Mouse (Mus musculus) ovary, adult 10 weeks (tissue): Measurements from ENCODE around the gene Unc93b1. TPM values are rescaled to one million over a fixed set of nuclear protein-coding genes. Genes with fewer than 3 reads are reported as not detected.

ENCODE experiments used
- polyA plus RNA-seq: library from polyadenylated mRNA; stranded (reverse); fragments of 350-450 nt; fragmentation: Illumina TruSeq; extraction: RNeasy Lipid Tissue Mini Kit (QIAGEN cat#74804); gene quantifications from one replicate; pipeline ENCODE4 v1.2.3, GENCODE M21; 2014

Gene Unc93b1
- 0.51 TPM for polyA plus RNA-seq

DNA sequence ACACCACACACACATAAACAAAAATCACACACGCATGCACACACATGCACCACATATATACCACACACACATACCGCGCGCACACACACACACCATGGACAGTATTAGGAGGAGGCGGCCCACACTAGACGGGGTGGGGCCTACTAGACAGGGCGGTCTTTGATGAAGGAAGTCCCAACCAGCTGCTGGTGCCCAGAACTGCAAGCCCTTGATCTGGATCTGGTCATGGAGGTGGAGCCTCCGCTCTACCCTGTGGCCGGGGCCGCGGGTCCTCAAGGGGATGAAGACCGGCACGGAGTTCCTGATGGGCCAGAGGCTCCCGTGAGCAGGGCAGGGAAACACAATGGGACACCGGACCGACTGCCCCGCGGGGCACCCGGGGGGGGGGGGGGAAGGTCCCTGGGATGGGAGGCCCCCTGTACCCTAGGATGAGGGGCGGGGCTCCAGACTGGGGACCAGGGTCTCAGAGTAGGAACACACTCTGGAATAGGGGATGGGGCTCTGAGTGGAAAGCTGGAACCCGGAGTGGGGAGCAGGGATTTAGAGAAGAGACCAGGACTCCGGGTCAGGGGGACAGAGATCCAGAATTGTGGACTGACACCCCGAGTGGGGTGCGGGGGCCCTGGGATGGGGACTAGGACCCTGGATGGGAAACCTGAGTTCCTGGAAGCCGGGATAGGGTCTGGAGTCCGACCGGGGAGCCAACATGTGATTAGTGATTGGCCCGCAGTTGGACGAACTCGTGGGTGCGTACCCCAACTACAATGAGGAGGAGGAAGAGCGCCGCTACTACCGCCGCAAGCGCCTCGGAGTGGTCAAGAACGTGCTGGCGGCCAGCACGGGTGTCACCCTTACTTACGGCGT, at the start of gene Unc93b1:
Gene Unc93b1, plus strand, starts transcription at position 155 of the 864 bp plus-strand sequence.

DNA sequence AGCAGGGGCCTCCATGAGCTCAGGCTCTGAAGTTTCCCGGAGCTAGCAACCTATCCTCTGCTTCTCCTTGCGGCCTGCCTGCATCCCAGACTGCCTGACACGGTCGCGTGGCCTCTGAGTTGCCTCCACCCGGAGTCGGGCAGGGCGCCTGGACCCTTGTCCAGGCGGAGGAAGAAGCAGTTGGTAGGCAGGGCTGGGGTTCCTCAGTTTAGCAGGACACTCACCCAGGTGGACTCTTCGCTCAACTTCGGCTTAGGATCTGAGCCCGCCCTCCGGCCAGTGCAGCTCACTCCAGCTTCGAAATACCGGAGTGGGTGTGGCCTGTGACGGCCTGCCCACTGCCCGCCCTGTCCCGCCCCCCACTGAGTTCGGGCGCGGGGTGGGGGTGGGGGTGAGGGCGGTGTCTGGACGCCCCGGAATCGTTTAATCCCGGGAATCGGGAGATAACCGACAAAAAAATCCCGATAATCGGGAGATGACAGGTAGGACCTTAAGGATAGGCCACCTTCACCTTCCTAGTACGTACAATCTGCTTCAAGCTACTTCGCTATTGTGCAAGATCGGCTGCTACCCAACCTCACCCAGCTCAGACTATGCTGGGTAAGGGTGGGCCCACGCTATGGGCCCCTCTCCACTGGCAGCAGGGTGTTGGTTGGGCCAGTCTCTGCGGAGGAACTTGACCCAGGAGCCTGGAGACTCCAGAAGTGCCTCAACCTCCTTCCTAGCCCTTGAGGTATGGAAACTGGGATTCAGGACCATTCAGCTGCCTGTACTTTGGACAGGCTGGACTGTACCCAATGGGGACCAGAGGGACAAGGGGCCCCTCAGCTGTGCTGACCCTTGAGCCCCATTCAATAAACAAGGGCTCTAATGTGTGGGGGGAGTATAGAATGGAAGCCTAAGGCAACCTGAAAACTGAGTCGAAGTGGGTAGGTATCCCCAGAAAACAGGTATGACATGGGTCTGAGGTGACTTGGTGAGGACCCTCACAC, 27.9 kb upstream of the Unc93b1 start, which contains the start of gene Tcirg1:
Gene Tcirg1, minus strand, starts transcription at position 339 of the 992 bp plus-strand sequence.

DNA sequence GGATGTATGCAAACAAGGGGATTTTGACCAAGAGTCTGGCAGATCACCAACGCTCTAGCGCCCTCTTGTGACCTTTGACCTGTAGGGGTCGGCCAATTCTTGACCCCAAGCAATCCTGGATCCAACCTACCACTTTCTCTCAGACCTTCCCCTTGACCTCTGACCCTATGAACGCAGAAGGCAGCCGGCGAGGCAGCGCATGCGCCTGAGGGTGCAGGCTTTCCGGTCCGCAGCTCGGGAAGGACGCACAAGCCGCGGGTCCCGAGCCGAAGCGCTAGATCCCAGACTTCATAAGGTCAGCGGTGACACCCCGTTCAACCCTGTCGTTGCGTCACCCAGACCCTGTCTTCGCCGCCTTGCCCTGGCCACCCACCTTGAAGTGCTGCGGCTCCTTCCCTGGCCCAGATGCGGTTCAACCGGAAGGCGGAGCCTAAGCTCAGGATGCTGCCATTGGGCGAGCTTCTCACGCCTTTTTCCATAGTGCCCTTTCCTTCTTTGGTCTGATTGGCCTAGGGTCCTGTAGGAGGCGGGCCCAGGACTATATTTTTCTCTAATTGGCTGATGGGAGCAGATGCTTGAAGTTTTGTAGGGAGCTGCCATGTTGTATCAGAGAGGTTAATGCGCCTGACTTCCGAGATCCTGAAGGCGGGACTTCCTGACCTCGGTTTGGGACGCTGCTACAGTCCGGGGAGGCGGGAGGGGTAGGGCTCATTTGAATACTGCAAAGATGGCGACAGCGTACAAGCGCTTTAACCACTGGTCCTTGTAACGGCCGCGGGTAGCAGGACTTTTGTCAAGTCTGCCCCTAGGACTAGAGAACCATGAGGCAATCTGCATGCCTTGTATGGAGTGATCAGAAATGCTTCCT, 22.4 kb upstream of the Unc93b1 start, which contains the start of gene Ndufs8:
Gene Ndufs8, minus strand, starts transcription at position 438 of the 868 bp plus-strand sequence.

DNA sequence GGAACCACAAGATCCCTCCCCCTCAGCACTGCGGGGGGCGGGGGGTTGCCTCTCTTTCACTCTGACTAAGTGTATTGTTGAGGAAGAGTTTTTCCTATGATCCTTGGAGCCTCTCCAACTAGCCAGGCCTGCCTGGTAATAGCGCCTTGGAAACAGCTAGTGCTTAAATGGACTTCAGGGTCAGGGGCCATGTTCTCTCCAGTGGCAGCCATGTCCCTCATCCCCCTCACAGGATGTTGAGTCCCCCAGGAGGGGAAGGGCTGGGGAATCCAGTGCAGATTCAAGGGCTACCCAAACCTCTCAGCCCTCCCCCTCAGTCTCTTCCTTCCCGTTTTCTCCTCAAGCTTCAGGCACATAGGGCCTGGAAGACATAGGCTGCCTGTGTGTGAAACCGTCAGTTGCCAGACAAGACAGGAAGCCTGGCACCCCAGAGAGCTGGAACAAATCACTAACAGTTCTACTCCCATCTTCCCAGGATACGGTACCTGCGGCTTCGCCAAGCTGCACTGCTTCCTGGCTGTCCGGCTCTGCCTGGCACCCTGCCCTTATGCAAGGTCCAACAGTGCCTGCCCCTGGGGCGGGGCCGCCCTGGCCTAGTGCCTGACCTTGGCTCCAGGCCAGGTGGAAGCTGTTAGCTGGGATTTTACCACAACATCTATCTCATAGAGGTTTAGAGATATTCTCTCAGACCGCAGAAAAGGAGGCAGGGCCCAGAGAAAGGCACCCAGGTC, 5.6 kb upstream of the Unc93b1 start, which contains the start of gene Aldh3b1:
Gene Aldh3b1, minus strand, starts transcription at position 598 of the 731 bp plus-strand sequence.

DNA sequence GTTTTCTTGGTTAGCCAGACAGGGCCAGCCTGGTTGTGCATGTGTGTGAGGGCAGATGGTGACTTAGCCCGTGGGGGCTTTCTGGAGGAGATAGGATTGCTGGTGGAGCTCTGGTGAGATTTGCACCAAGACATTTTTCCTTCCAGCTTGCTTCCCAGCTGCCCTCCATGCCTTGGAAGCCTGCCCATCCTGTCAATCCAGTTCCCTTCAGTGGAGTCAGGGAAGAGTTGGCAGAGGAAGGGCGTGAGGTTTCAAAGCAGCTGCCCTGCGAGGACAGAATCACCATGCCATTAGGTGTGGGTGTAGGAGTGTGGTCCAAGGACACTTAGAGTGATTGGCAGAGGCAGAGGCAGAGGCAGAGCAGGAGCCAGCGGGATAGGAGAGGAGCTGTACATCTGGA, 23.5 kb downstream of the Unc93b1 start, which contains the start of gene Aldh3b3:
Gene Aldh3b3, plus strand, starts transcription at position 176 of the 400 bp plus-strand sequence.

DNA sequence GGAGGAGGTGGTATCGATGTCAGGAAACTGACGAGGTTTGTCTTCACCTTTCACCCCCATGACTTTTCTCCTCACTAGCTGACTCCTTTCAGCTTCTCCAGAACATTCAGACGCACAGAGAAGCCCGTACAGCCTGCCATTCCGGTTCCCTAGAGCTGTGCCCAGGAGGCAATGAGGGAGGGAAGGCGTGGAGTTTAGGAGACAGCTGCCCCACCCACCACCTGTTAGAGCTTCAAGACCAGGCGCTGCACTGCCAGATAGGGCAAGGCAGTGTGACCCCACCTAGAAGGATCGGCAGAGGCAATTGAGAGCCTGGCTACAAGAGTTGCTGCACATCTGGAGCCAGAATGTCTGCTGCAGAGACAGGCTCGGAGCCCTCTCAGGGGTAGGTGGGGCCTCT, 37.2 kb downstream of the Unc93b1 start, which contains the start of gene Aldh3b2:
Gene Aldh3b2, plus strand, starts transcription at position 100 of the 400 bp plus-strand sequence.

DNA sequence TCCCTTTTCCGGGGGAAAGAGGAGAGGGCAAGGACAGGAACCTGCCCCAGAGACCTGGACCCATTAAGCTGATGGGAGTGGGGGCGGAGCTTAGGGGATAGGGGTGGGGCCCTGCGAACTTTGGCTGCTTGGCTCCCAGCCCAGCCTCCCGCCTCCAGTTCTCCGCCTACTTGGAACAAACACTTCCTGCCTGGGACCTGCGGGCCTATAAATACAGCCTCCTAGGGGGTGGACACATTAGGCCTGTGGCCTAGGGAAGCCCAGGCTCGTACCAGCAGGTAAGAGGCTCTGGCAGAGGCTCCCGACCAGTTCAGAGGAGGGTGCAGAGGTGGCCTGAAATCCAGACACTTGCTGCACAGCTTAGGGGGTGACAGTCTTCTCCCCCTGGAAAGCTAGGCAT, 51.3 kb downstream of the Unc93b1 start, which contains the start of gene Acy3:
Gene Acy3, plus strand, starts transcription at position 237 of the 400 bp plus-strand sequence.

DNA sequence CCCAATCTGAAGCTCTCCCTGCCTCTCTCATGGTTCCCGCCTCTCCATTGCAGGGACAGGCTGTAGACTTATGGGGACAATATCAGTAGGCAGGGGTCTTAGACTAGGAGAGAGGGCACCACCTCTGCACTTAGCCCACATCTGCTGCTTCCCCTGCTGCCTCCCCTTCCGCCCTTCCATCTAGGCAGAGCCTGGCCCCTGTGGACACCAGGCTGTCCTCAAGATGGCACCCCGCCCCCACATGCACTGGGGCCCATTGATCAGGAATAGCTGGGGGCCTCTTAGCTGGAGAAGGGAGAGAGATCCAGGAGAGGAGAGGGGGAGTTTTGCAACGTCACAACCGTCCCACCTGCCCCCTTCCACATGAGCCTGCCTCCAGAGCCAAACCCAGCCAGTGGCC, 57.4 kb downstream of the Unc93b1 start, which contains the start of gene Tbx10:
Gene Tbx10, plus strand, starts transcription at position 337 of the 400 bp plus-strand sequence.

Other genes with a start within 250 kb of the Unc93b1 start
- gene Lrp5, start 248.6 kb upstream of the Unc93b1 start, polyA plus RNA-seq: 0.54 TPM
- 5.5 TPM for gene 1810055G02Rik, start 226.9 kb upstream of the Unc93b1 start, polyA plus RNA-seq
- gene Kmt5b, start 167.8 kb upstream of the Unc93b1 start, polyA plus RNA-seq: 263 TPM
- gene Chka, start 83.4 kb upstream of the Unc93b1 start, polyA plus RNA-seq: 102 TPM
- 2.5 TPM for gene Tcirg1, start 28.1 kb upstream of the Unc93b1 start, polyA plus RNA-seq
- 1.3 TPM for gene Ndufs8, start 22.4 kb upstream of the Unc93b1 start, polyA plus RNA-seq
- gene Aldh3b1, start 5.4 kb upstream of the Unc93b1 start, polyA plus RNA-seq: 1.7 TPM
- gene Aldh3b3, start 23.5 kb downstream of the Unc93b1 start, polyA plus RNA-seq: not detected
- gene Aldh3b2, start 37.1 kb downstream of the Unc93b1 start, polyA plus RNA-seq: not detected
- 1.3 TPM for gene Acy3, start 51.4 kb downstream of the Unc93b1 start, polyA plus RNA-seq
- not detected for gene Tbx10, start 57.6 kb downstream of the Unc93b1 start, polyA plus RNA-seq
- not detected for gene Nudt8, start 65.4 kb downstream of the Unc93b1 start, polyA plus RNA-seq
- not detected for gene Gm49405, start 65.4 kb downstream of the Unc93b1 start, polyA plus RNA-seq
- gene Doc2g, start 68.1 kb downstream of the Unc93b1 start, polyA plus RNA-seq: not detected
- 2.2 TPM for gene Ndufv1, start 77.6 kb downstream of the Unc93b1 start, polyA plus RNA-seq
- 13.3 TPM for gene Gstp1, start 102.8 kb downstream of the Unc93b1 start, polyA plus RNA-seq
- 5.3 TPM for gene Gstp2, start 110.8 kb downstream of the Unc93b1 start, polyA plus RNA-seq
- gene Gstp3, start 124.4 kb downstream of the Unc93b1 start, polyA plus RNA-seq: not detected
- gene Cabp2, start 146.4 kb downstream of the Unc93b1 start, polyA plus RNA-seq: not detected
- gene Cdk2ap2, start 162.0 kb downstream of the Unc93b1 start, polyA plus RNA-seq: not detected
- gene Pitpnm1, start 164.8 kb downstream of the Unc93b1 start, polyA plus RNA-seq: 0.37 TPM
- gene Aip, start 190.7 kb downstream of the Unc93b1 start, polyA plus RNA-seq: 1.00 TPM
- gene Gpr152, start 204.6 kb downstream of the Unc93b1 start, polyA plus RNA-seq: not detected
- not detected for gene Cabp4, start 208.8 kb downstream of the Unc93b1 start, polyA plus RNA-seq
- 12.7 TPM for gene Coro1b, start 213.4 kb downstream of the Unc93b1 start, polyA plus RNA-seq
- 1.6 TPM for gene Ptprcap, start 218.4 kb downstream of the Unc93b1 start, polyA plus RNA-seq
- gene Rps6kb2, start 228.2 kb downstream of the Unc93b1 start, polyA plus RNA-seq: 1.2 TPM
- gene Carns1, start 240.3 kb downstream of the Unc93b1 start, polyA plus RNA-seq: 1.00 TPM